28 mouse cellular contexts compared by ENCODE assay signal in the genomic region with DNA sequence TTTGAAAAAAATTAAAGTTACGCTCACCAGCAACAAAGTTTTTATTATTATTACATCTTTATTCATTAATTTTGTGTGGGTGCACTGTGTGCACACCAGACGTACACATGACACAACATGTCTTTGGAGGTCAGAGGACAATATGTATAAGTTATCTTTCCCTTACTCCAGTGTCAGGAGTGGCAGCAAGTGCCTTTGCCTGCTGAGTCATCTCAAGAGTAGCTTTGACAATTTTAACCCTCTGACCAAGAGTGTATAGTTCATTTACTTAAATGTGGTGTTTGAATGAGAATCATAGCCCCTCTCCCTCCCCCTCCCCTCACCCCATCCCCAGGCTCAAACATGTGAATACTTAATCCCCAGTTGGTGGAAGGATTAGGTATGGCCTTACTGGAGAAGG.
"Had no signal": no experiment of that assay in that cellular context is flagged by ENCODE, and none has a peak within 500 bp of the region (broad histone marks: within the 10 kb centered on the region; RNA-seq: fewer than 3 reads in every experiment).

No protein-coding gene starts in this region.

- DNase-seq: cerebellum, adult 8-10 months; cerebellum, adult 9-10 months; cerebellum, adult 9-11 months; cerebellum, postnatal 10 days; cerebellum, postnatal 14 days; cerebellum, postnatal 25 days; cerebellum, postnatal 36 days; embryo, embryonic 11 days; forebrain, postnatal 0 days; gastrocnemius, adult 2 months; gastrocnemius, postnatal 10 days; gastrocnemius, postnatal 14 days; gastrocnemius, postnatal 25 days; gastrocnemius, postnatal 36 days; heart, adult 11 months; heart, adult 18-20 months had no signal

- H3K4me1 ChIP-seq: embryonic facial prominence, embryonic 10.5 days; embryonic facial prominence, embryonic 12.5 days; embryonic facial prominence, embryonic 13.5 days; embryonic facial prominence, embryonic 15.5 days; forebrain, embryonic 10.5 days; forebrain, embryonic 12.5 days had no signal

- H3K4me3 ChIP-seq: embryonic facial prominence, embryonic 10.5 days; embryonic facial prominence, embryonic 12.5 days; embryonic facial prominence, embryonic 13.5 days; embryonic facial prominence, embryonic 15.5 days; erythroblast, embryonic 14.5 days; forebrain, embryonic 10.5 days; forebrain, embryonic 12.5 days; forebrain, embryonic 13.5 days; forebrain, embryonic 15.5 days; gastrocnemius, adult 2 months; heart, adult 2 months had no signal

- ATAC-seq: forebrain, embryonic 13.5 days; forebrain, embryonic 14.5 days; forebrain, embryonic 15.5 days; forebrain, embryonic 16.5 days; forebrain, postnatal 0 days had no signal

- H3K4me2 ChIP-seq: embryonic facial prominence, embryonic 12.5 days; embryonic facial prominence, embryonic 13.5 days; embryonic facial prominence, embryonic 15.5 days; forebrain, embryonic 12.5 days; forebrain, embryonic 13.5 days; forebrain, embryonic 15.5 days had no signal

- H3K27ac ChIP-seq: embryonic facial prominence, embryonic 10.5 days; embryonic facial prominence, embryonic 12.5 days; embryonic facial prominence, embryonic 13.5 days; embryonic facial prominence, embryonic 15.5 days; forebrain, embryonic 10.5 days; forebrain, embryonic 12.5 days; forebrain, embryonic 13.5 days; forebrain, embryonic 15.5 days; gastrocnemius, adult 2 months; heart, adult 2 months had no signal

- H3K27me3 ChIP-seq: embryonic facial prominence, embryonic 12.5 days; embryonic facial prominence, embryonic 13.5 days; embryonic facial prominence, embryonic 15.5 days; forebrain, embryonic 12.5 days; forebrain, embryonic 13.5 days; forebrain, embryonic 15.5 days had no signal

- H3K9me3 ChIP-seq: embryonic facial prominence, embryonic 10.5 days; embryonic facial prominence, embryonic 12.5 days; embryonic facial prominence, embryonic 13.5 days; embryonic facial prominence, embryonic 15.5 days; forebrain, embryonic 10.5 days; forebrain, embryonic 12.5 days; forebrain, embryonic 13.5 days; forebrain, embryonic 15.5 days had no signal

- H3K9ac ChIP-seq: embryonic facial prominence, embryonic 12.5 days; embryonic facial prominence, embryonic 13.5 days; embryonic facial prominence, embryonic 15.5 days; forebrain, embryonic 12.5 days; forebrain, embryonic 13.5 days; forebrain, embryonic 15.5 days; forebrain, postnatal 0 days had no signal
